Mouse (Mus musculus) embryo, embryonic 9.5 days (tissue): ENCODE results near the gene Dpagt1.

Experiments
- DNase-seq: peaks from one replicate; pipeline ENCODE4 v3.0.0-alpha.2; 2017; ENCODE audit errors: extremely low spot score

The Dpagt1 gene

GRCm38 (mm10) chr9:44378153-44378730, 52.4 kb downstream of the Dpagt1 start:
- DNase-seq = no peak

DNA sequence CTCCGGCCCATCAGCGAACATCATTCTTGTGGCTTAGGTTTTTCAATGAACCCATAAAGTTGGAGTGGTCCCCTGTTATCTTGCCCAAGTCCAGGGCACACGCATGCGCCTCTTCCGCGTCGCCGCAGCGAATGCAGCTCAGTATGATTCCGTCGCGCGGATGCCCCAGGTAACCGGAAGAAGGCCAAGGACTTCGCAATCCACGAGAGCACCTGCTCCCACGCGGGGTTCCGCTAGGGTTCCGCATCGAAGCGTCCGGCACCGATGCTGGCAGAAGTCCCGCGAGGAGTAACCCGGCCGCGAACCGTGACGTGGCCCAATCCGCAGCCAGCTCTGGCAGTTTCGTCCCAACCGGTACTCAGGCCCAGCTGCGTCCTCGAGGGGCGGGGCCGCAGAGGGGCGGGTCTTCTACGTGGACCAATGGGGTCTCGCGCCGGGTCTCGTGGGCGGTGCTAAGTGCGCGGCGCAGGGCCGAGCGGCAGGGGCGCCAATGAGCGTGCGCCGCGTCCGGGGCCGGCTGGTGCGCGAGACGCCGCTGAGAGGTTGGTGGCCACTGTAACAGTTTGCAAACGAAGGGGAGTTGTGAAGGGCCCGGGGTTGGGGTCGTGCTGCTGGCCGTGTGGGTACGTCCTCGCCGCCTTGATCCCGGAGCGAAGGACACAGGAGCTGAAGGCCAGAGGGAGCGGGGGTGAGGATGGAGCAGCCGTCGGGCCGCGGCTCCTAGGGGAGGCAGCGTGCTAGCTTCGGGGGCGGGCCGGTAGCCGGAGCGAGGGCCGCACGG, 53.4 kb downstream of the Dpagt1 start, which contains the start of gene Hyou1:
Gene Hyou1, plus strand, starts transcription at position 437 of the 781 bp plus-strand sequence.
- peak; percentile 100 for DNase-seq

GRCm38 (mm10) chr9:44379862-44380261, 54.0 kb downstream of the Dpagt1 start:
- DNase-seq = no peak
